Mouse (Mus musculus): ENCODE measurements around the gene Metap1. TPM values are rescaled to one million over a fixed set of nuclear protein-coding genes. Genes with fewer than 3 reads are reported as not detected.

Metap1 gene
- polyA plus RNA-seq, 1 experiment from 2014 or later = 50.7 TPM

DNA sequence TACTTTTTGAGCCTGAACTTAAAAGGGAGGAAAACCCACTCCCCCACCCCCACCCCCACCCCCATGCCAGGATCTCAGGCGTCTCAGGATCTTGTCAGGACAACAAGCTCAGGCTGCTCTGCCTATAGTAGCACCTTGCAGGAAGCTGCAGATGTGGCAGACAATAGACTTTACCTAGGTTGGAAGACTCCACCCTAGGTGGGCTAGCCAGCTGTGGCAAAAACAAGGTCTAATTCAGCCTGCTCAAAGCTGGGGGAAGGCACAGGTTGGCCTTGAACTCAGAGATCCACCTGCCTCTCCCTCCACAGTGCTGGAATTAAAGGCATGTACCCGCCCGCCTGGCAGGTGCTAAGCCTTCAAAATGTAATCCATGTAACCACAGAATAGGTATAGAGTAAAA lies 50.6 kb downstream of the Metap1 start:
- no peak for ATAC-seq (ENCODE audit: low FRiP score, low TSS enrichment)
- WGBS = 66% methylated on average over 3 of the region's 3 CpGs

GRCm38 (mm10) chr3:138431835-138432234 lies 57.5 kb downstream of the Metap1 start:
- Histone ChIP-seq H3K36me3 (ENCODE audit: insufficient read depth, low read length) (no peaks in the 10 kb centered on the region), H3K4me3 (ENCODE audit: low read length) (no peak overlapping the region), H3K4me2 (replicated peaks; ENCODE audit: low read depth, low read length) (no peak overlapping the region), H3K9ac (replicated peaks; ENCODE audit: low read length) (no peak overlapping the region), H3K4me1 (ENCODE audit: insufficient read depth, low read length) (peaks cover 6% of the 10 kb centered on the region; the same call in 1 of the 2 replicates), H3K27me3 (ENCODE audit: insufficient read depth, low read length) (no peaks in the 10 kb centered on the region), H3K27ac (ENCODE audit: low read length) (no peak overlapping the region), H3K9me3 (ENCODE audit: low read length) (peaks cover 3% of the 10 kb centered on the region; the same call in 1 of the 2 replicates)
- 50% methylated on average over 2 of the region's 2 CpGs for WGBS
- no peak for ATAC-seq (ENCODE audit: low FRiP score, low TSS enrichment)

More for the DNA sequence above, 50.6 kb downstream of the Metap1 start:
- H3K9ac ChIP-seq (replicated peaks; ENCODE audit: low read length) = no peak overlapping the region
- no peak overlapping the region for H3K27ac ChIP-seq (ENCODE audit: low read length)
- H3K4me2 ChIP-seq (replicated peaks; ENCODE audit: low read depth, low read length) = no peak overlapping the region
- no peaks in the 10 kb centered on the region for H3K27me3 ChIP-seq (ENCODE audit: insufficient read depth, low read length)
- H3K9me3 ChIP-seq (ENCODE audit: low read length) = peaks cover 3% of the 10 kb centered on the region; the same call in 1 of the 2 replicates
- H3K36me3 ChIP-seq (ENCODE audit: insufficient read depth, low read length) = no peaks in the 10 kb centered on the region
- peaks cover 4% of the 10 kb centered on the region; the same call in 1 of the 2 replicates for H3K4me1 ChIP-seq (ENCODE audit: insufficient read depth, low read length)
- no peak overlapping the region for H3K4me3 ChIP-seq (ENCODE audit: low read length)

DNA sequence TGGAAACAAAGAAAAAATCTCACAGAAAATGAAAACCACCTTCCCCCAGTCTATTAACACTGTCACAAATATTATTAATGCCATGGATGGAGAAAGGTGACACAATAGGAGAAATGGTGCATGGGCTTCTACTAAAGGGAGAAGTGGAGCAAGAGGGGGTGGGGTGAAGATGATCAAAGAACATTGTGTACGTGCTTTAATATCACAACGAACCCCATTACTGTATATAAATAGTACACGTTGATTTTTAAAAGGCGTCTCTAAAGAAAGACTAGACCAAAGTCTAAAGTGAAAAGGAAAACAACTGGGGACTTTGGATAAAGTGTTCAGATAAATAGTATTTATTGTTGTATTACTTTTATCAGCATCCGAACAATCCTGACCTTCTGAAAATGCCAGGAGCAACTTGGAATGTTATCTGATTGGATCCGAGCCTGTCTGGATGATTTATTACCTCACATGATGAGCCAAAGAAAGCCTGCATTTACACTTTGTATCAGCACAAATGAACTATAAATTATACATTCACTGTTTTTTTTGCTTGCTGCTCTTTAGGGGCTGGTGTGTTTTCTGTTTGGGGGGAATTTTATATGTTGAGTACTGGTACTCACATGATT lies 58.8 kb downstream of the Metap1 start:
- Histone ChIP-seq H3K9ac (replicated peaks; ENCODE audit: low read length) (no peak overlapping the region), H3K27ac (ENCODE audit: low read length) (no peak overlapping the region), H3K27me3 (ENCODE audit: insufficient read depth, low read length) (no peaks in the 10 kb centered on the region), H3K4me1 (ENCODE audit: insufficient read depth, low read length) (peaks cover 6% of the 10 kb centered on the region; the same call in 1 of the 2 replicates), H3K4me3 (ENCODE audit: low read length) (no peak overlapping the region), H3K4me2 (replicated peaks; ENCODE audit: low read depth, low read length) (no peak overlapping the region), H3K9me3 (ENCODE audit: low read length) (no peaks in the 10 kb centered on the region), H3K36me3 (ENCODE audit: insufficient read depth, low read length) (no peaks in the 10 kb centered on the region)
- 56% methylated on average over 6 of the region's 6 CpGs for WGBS
- no peak for ATAC-seq (ENCODE audit: low FRiP score, low TSS enrichment)

- ATAC-seq (ENCODE audit: low FRiP score, low TSS enrichment) = no peak
- Histone ChIP-seq H3K36me3 (ENCODE audit: insufficient read depth, low read length) (no peaks in the 10 kb centered on the region), H3K9ac (replicated peaks; ENCODE audit: low read length) (no peak overlapping the region), H3K27ac (ENCODE audit: low read length) (no peak overlapping the region), H3K27me3 (ENCODE audit: insufficient read depth, low read length) (no peaks in the 10 kb centered on the region), H3K4me1 (ENCODE audit: insufficient read depth, low read length) (no peaks in the 10 kb centered on the region), H3K4me3 (ENCODE audit: low read length) (no peak overlapping the region), H3K4me2 (replicated peaks; ENCODE audit: low read depth, low read length) (no peak overlapping the region), H3K9me3 (ENCODE audit: low read length) (no peaks in the 10 kb centered on the region)
- 76% methylated on average over 4 of the region's 4 CpGs for WGBS
Observed at GRCm38 (mm10) chr3:138424247-138424646, 65.1 kb downstream of the Metap1 start.

DNA sequence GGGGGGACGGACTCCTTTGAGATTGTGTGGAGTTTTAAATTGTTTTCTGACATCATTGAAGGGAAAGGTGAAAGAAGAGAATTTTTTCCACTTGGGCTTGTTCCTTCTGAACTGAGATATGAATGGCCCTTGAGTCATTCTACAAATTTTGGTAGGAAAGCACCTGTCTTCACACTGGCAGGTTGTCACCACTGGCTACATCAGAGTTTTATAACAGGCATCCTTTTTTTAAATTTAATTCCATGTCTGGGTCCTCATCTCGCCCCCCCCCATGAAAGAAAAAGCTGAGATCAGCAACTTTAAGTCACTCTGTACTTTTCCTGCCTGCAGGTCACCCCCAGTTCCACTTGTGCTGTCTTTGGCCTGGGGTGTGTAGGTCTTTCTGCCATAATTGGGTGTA lies 65.7 kb downstream of the Metap1 start:
- no peak for ATAC-seq (ENCODE audit: low FRiP score, low TSS enrichment)
- H3K27me3 ChIP-seq (ENCODE audit: insufficient read depth, low read length) = no peaks in the 10 kb centered on the region
- H3K4me2 ChIP-seq (replicated peaks; ENCODE audit: low read depth, low read length) = no peak overlapping the region
- no peak overlapping the region for H3K9ac ChIP-seq (replicated peaks; ENCODE audit: low read length)
- H3K36me3 ChIP-seq (ENCODE audit: insufficient read depth, low read length) = no peaks in the 10 kb centered on the region
- H3K27ac ChIP-seq (ENCODE audit: low read length) = no peak overlapping the region
- 69% methylated on average over 2 of the region's 2 CpGs for WGBS
- H3K9me3 ChIP-seq (ENCODE audit: low read length) = no peaks in the 10 kb centered on the region
- no peaks in the 10 kb centered on the region for H3K4me1 ChIP-seq (ENCODE audit: insufficient read depth, low read length)
- H3K4me3 ChIP-seq (ENCODE audit: low read length) = no peak overlapping the region

- no peaks in the 10 kb centered on the region for H3K4me1 ChIP-seq (ENCODE audit: insufficient read depth, low read length)
- H3K9ac ChIP-seq (replicated peaks; ENCODE audit: low read length) = no peak overlapping the region
Observed at GRCm38 (mm10) chr3:138420385-138420784, 68.9 kb downstream of the Metap1 start.

DNA sequence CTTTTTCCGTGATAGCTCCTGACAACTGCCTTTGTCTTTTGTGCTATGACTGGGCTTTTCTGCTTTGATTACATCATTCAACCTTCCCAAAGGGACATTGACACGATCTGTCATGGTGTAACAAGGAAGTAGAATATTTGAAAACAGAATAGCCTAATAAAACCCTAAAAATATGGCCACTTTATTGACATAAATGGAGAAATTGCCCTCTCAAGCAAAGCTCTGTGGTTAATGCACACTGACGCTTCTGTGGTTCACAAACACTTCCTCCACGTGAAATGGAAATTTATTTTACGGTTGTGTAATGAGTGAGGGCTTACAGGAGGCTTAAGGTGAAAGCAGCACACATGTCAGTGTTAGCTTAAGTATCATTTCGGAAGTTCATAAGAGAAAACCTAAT lies 69.9 kb downstream of the Metap1 start:
- Histone ChIP-seq H3K4me2 (replicated peaks; ENCODE audit: low read depth, low read length) (no peak overlapping the region), H3K36me3 (ENCODE audit: insufficient read depth, low read length) (no peaks in the 10 kb centered on the region), H3K9ac (replicated peaks; ENCODE audit: low read length) (no peak overlapping the region), H3K4me3 (ENCODE audit: low read length) (no peak overlapping the region), H3K27ac (ENCODE audit: low read length) (no peak overlapping the region), H3K27me3 (ENCODE audit: insufficient read depth, low read length) (no peaks in the 10 kb centered on the region), H3K9me3 (ENCODE audit: low read length) (no peaks in the 10 kb centered on the region), H3K4me1 (ENCODE audit: insufficient read depth, low read length) (no peaks in the 10 kb centered on the region)
- 70% methylated on average over 6 of the region's 6 CpGs for WGBS
- no peak for ATAC-seq (ENCODE audit: low FRiP score, low TSS enrichment)

More at GRCm38 (mm10) chr3:138420385-138420784, 68.9 kb downstream of the Metap1 start:
- no peaks in the 10 kb centered on the region for H3K27me3 ChIP-seq (ENCODE audit: insufficient read depth, low read length)
- 93% methylated on average over 3 of the region's 3 CpGs for WGBS
- no peak for ATAC-seq (ENCODE audit: low FRiP score, low TSS enrichment)
- H3K4me3 ChIP-seq (ENCODE audit: low read length) = no peak overlapping the region
- H3K9me3 ChIP-seq (ENCODE audit: low read length) = no peaks in the 10 kb centered on the region
- no peak overlapping the region for H3K4me2 ChIP-seq (replicated peaks; ENCODE audit: low read depth, low read length)
- H3K27ac ChIP-seq (ENCODE audit: low read length) = no peak overlapping the region
- H3K36me3 ChIP-seq (ENCODE audit: insufficient read depth, low read length) = no peaks in the 10 kb centered on the region

GRCm38 (mm10) chr3:138415121-138415690 lies 74.1 kb downstream of the Metap1 start, which contains the start of gene Adh4:
Gene Adh4, plus strand, starts transcription at chr3:138415466.
- Histone ChIP-seq H3K27me3 (ENCODE audit: insufficient read depth, low read length) (no peaks in the 10 kb centered on the region), H3K4me1 (ENCODE audit: insufficient read depth, low read length) (no peaks in the 10 kb centered on the region)
- WGBS = 68% methylated on average over 6 of the region's 6 CpGs

DNA sequence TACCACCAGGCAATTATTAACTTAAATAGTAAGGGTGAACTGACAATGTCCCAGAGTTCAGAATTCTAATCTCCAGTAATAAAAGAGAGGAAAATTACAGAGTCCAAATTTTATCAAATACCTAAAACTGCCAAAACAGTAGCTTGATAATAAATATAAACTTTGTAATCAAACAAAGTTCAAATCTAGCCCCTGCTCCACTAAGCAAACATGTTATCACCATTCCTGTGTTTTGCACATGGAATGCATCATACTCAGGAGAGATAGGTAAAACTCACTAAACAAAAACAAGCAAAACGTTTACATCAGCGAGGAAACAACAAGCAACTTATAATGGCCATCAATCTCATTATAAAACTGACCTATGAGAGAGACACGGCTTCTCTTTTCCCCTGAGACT lies 79.1 kb downstream of the Metap1 start:
- Histone ChIP-seq H3K36me3 (ENCODE audit: insufficient read depth, low read length) (no peaks in the 10 kb centered on the region), H3K4me3 (ENCODE audit: low read length) (no peak overlapping the region), H3K4me1 (ENCODE audit: insufficient read depth, low read length) (0 out of 2 replicates have a peak, but pooled peaks cover 4% of the 10 kb centered on the region), H3K27me3 (ENCODE audit: insufficient read depth, low read length) (no peaks in the 10 kb centered on the region), H3K27ac (ENCODE audit: low read length) (no peak overlapping the region), H3K4me2 (replicated peaks; ENCODE audit: low read depth, low read length) (no peak overlapping the region), H3K9me3 (ENCODE audit: low read length) (no peaks in the 10 kb centered on the region), H3K9ac (replicated peaks; ENCODE audit: low read length) (no peak overlapping the region)
- 69% methylated on average over 3 of the region's 3 CpGs for WGBS
- ATAC-seq (ENCODE audit: low FRiP score, low TSS enrichment) = no peak

More at GRCm38 (mm10) chr3:138415121-138415690, 74.1 kb downstream of the Metap1 start, which contains the start of gene Adh4:
- H3K36me3 ChIP-seq (ENCODE audit: insufficient read depth, low read length) = no peaks in the 10 kb centered on the region
- no peak within 1 kb of the TSS for H3K9ac ChIP-seq (replicated peaks; ENCODE audit: low read length)
- no peak within 1 kb of the TSS for H3K4me3 ChIP-seq (ENCODE audit: low read length)
- no peak for ATAC-seq (ENCODE audit: low FRiP score, low TSS enrichment)
- no peak within 1 kb of the TSS for H3K4me2 ChIP-seq (replicated peaks; ENCODE audit: low read depth, low read length)
- no peaks in the 10 kb centered on the region for H3K9me3 ChIP-seq (ENCODE audit: low read length)
- H3K27ac ChIP-seq (ENCODE audit: low read length) = no peak within 1 kb of the TSS

DNA sequence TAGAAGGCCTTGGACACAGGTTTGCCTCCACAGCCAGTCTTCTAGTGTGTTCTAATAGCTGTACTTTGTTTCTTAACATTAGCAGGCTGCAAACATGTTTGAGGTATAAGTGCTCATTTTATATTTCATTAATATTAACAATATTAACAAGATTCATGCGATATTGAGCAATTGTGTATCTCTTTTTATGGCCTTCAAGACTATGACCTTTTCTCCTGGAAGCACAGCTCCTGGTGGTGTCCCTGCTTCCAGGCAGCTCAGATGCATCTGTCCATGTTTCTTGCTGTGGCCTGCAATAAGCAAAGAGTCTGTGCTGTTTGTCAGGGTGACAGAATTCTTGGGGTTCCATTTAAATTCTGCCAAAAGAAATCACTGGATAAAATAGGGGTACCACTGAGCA lies 79.7 kb downstream of the Metap1 start:
- no peaks in the 10 kb centered on the region for H3K36me3 ChIP-seq (ENCODE audit: insufficient read depth, low read length)
- H3K9ac ChIP-seq (replicated peaks; ENCODE audit: low read length) = no peak overlapping the region
- no peak overlapping the region for H3K4me2 ChIP-seq (replicated peaks; ENCODE audit: low read depth, low read length)
- H3K9me3 ChIP-seq (ENCODE audit: low read length) = no peaks in the 10 kb centered on the region
- no peak overlapping the region for H3K27ac ChIP-seq (ENCODE audit: low read length)
- H3K4me1 ChIP-seq (ENCODE audit: insufficient read depth, low read length) = 0 out of 2 replicates have a peak, but pooled peaks cover 4% of the 10 kb centered on the region
- H3K4me3 ChIP-seq (ENCODE audit: low read length) = no peak overlapping the region
- no peaks in the 10 kb centered on the region for H3K27me3 ChIP-seq (ENCODE audit: insufficient read depth, low read length)
- no peak for ATAC-seq (ENCODE audit: low FRiP score, low TSS enrichment)
- WGBS = 90% methylated on average over 1 of the region's 1 CpGs
